Mouse (Mus musculus) lung, postnatal 10 days (tissue): ENCODE measurements around the gene Vill.

ENCODE experiments used
- DNase-seq: peaks from one replicate; pipeline ENCODE4 v3.0.0; 2021

The Vill gene

GRCm38 (mm10) chr9:119034676-119035665 lies 17.6 kb upstream of the Vill start:
- DNase-seq, result no peak

GRCm38 (mm10) chr9:119035836-119036235 lies 16.7 kb upstream of the Vill start:
- DNase-seq, result peak; percentile 79

- peak; percentile 35 for DNase-seq
Measured at GRCm38 (mm10) chr9:119037076-119037730, 15.4 kb upstream of the Vill start.

- no peak for DNase-seq
Measured at GRCm38 (mm10) chr9:119038574-119038973, 14.0 kb upstream of the Vill start.

- DNase-seq, result no peak
Measured at GRCm38 (mm10) chr9:119040101-119040775, 12.3 kb upstream of the Vill start.

GRCm38 (mm10) chr9:119048182-119048903 lies 4.2 kb upstream of the Vill start:
- DNase-seq, result no peak

- peak; percentile 63 for DNase-seq
Measured at GRCm38 (mm10) chr9:119051158-119051557, 1.4 kb upstream of the Vill start.

- DNase-seq, result peak; percentile 22
Measured at GRCm38 (mm10) chr9:119053964-119054576, 1.5 kb downstream of the Vill start.

- no peak for DNase-seq
Measured at GRCm38 (mm10) chr9:119055336-119055735, 2.8 kb downstream of the Vill start.

- DNase-seq, result no peak
Measured at GRCm38 (mm10) chr9:119058245-119058644, 5.7 kb downstream of the Vill start.

- DNase-seq, result no peak
Measured at GRCm38 (mm10) chr9:119060701-119061100, 8.1 kb downstream of the Vill start.

GRCm38 (mm10) chr9:119063036-119063644 lies 10.6 kb downstream of the Vill start:
- peak; percentile 61 for DNase-seq

- peak; percentile 31 for DNase-seq
Measured at GRCm38 (mm10) chr9:119064296-119064695, 11.7 kb downstream of the Vill start.

GRCm38 (mm10) chr9:119067601-119068000 lies 15.0 kb downstream of the Vill start:
- peak; percentile 84 for DNase-seq

- peak; percentile 28 for DNase-seq
Measured at GRCm38 (mm10) chr9:119068266-119068665, 15.7 kb downstream of the Vill start.

GRCm38 (mm10) chr9:119070173-119070825 lies 17.7 kb downstream of the Vill start:
- no peak for DNase-seq

GRCm38 (mm10) chr9:119071786-119072185 lies 19.2 kb downstream of the Vill start:
- peak; percentile 35 for DNase-seq

- DNase-seq, result peak; percentile 64
Measured at GRCm38 (mm10) chr9:119073184-119073895, 20.8 kb downstream of the Vill start.

- no peak for DNase-seq
Measured at GRCm38 (mm10) chr9:119075685-119076084, 23.1 kb downstream of the Vill start.

- no peak for DNase-seq
Measured at GRCm38 (mm10) chr9:119080040-119080675, 27.6 kb downstream of the Vill start.
